Mouse (Mus musculus) kidney, adult 2 months (tissue): ENCODE measurements around the gene Ephb4.

Source experiments
- CTCF ChIP-seq: fragments of 200-500 bp; conservative IDR thresholded peaks from 2 replicates; pipeline ENCODE4 v1.5.1; 2011; ENCODE audit warnings: low read depth, mild to moderate bottlenecking, control low read depth, low read length, moderate library complexity, mixed read lengths; ENCODE audit not compliant: insufficient read depth, insufficient read length
- POLR2A ChIP-seq: fragments of 200-500 bp; IDR thresholded peaks from one replicate; pipeline ENCODE4 v1.6.1; 2011; ENCODE audit warnings: low read depth, low read length, control low read depth

DNA sequence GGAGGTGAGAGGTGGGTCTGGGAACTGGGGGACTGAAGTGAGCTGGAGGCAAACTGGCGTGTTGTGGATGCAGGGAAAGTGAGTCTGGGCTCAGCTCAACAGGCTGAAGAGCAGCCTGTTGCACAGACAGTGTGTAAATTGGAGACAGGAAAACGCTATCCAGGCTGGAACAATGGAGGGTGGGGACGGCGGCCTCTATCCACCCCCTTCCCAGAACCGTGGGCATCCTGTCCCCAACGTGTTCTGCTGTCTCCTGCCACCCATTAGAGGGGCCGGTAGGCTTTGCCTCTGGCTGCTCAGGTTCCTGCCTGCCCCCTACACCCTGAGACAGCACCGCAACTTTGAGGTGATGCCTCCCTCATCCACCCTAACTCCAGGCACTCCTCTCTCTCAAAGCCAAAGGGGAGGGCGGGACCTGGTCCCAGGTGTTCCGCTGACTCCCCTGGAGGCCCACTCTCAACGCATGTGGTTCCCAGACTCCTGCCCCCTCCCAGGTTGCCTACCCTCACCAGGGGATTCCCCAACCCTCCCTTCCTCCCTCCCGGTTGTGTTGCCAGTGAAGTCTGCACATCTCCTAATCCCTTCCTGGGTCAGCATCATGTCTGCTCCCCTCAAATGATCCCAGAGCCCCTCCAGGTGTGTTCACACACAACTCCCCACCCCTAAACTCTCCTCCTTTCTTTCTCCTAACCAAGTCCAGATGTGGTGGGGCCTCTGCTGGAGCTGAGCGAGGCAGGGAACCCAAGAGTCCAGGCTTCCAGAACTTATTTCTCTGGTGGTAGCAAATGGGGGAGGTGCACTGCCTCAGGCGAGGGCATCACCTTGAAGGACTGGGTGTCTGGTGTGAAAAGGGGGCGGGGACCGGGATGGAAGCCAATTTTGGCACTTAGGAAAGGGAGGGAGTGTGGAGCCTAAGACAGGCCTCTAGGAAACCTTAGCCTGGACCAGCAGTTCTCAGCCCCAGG, 2.4 kb downstream of the Ephb4 start:
- TF ChIP-seq POLR2A (peak; percentile 44), CTCF (no peak)
